Mouse (Mus musculus) midbrain, postnatal 0 days (tissue): ENCODE results near the gene 3110070M22Rik. TPM values are rescaled to one million over a fixed set of nuclear protein-coding genes. Genes with fewer than 3 reads are reported as not detected.

ENCODE experiments used
- ATAC-seq: fragments of 200-750 bp; cut with Nextera tagmentation; 2 replicates; pipeline ENCODE4 v1.8.0; 2017; ENCODE audit warnings: moderate number of reproducible peaks, mild to moderate bottlenecking, moderate TSS enrichment, moderate library complexity; ENCODE audit not compliant: low FRiP score
- DNase-seq: peaks from one replicate; pipeline ENCODE4 v3.0.0-alpha.2; 2015; ENCODE audit warnings: low spot score
- H3K27ac ChIP-seq: fragments of 300-500 bp; sonication (generic); 2 replicates; pipeline ENCODE4 v1.5.1; 2014; ENCODE audit warnings: low read depth, mild to moderate bottlenecking, low read length, mixed read lengths
- H3K27me3 ChIP-seq: fragments of 300-500 bp; sonication (generic); 2 replicates; pipeline ENCODE4 v1.6.1; 2014; ENCODE audit warnings: low read length, control low read depth, mixed read lengths; ENCODE audit not compliant: insufficient read depth
- H3K36me3 ChIP-seq: fragments of 300-500 bp; sonication (generic); 2 replicates; pipeline ENCODE4 v1.6.1; 2014; ENCODE audit warnings: low read length, control low read depth, mixed read lengths; ENCODE audit not compliant: insufficient read depth
- H3K4me1 ChIP-seq: fragments of 300-500 bp; sonication (generic); 2 replicates; pipeline ENCODE4 v1.6.1; 2014; ENCODE audit warnings: mild to moderate bottlenecking, control low read depth, antibody characterized with exemption, low read length, mixed read lengths; ENCODE audit not compliant: insufficient read depth
- H3K4me2 ChIP-seq: fragments of 300-500 bp; sonication (generic); 2 replicates; pipeline ENCODE4 v1.6.1; 2014; ENCODE audit warnings: low read depth, mild to moderate bottlenecking, low read length, mixed read lengths; ENCODE audit not compliant: poor library complexity, severe bottlenecking
- H3K4me3 ChIP-seq: fragments of 300-500 bp; sonication (generic); 2 replicates; pipeline ENCODE4 v1.5.1; 2014; ENCODE audit warnings: low read depth, mild to moderate bottlenecking, low read length, moderate library complexity
- H3K9ac ChIP-seq: fragments of 300-500 bp; sonication (generic); replicated peaks from 2 replicates; pipeline ENCODE4 v1.6.1; 2014; ENCODE audit warnings: mild to moderate bottlenecking, low read length, moderate library complexity, mixed read lengths; ENCODE audit not compliant: poor library complexity, severe bottlenecking
- H3K9me3 ChIP-seq: fragments of 300-500 bp; sonication (generic); 2 replicates; pipeline ENCODE4 v1.6.1; 2016; ENCODE audit warnings: low read length, control low read depth
- CTCF ChIP-seq: IDR thresholded peaks from 2 replicates; pipeline ENCODE4 v1.5.1; 2016; ENCODE audit warnings: antibody characterized with exemption, mild to moderate bottlenecking
- WGBS: fragments of 180-500 bp; shearing (Covaris S2); extraction: QIAGEN DNeasy Blood & Tissue Kit; methylation state at CpG from one replicate; pipeline ENCODE4 v1.1.7; 2014; 5-methylcytosine and 5-hydroxymethylcytosine counted together
- polyA plus RNA-seq: library from polyadenylated mRNA; unstranded; fragments of >200 nt; fragmentation: Nextera tagmentation; extraction: Ambion mirVana; gene quantifications from 2 replicates; pipeline ENCODE4 v1.2.1, GENCODE M21; 2015
- total RNA-seq: library from RNA; depleted of rRNA; stranded (reverse); fragments of >200 nt; gene quantifications from 2 replicates; pipeline ENCODE4 v1.2.3, GENCODE M21; 2014

3110070M22Rik gene
- total and polyA plus RNA-seq, 2 experiments from 2014 or later = 0.83 to 11.8 TPM

DNA sequence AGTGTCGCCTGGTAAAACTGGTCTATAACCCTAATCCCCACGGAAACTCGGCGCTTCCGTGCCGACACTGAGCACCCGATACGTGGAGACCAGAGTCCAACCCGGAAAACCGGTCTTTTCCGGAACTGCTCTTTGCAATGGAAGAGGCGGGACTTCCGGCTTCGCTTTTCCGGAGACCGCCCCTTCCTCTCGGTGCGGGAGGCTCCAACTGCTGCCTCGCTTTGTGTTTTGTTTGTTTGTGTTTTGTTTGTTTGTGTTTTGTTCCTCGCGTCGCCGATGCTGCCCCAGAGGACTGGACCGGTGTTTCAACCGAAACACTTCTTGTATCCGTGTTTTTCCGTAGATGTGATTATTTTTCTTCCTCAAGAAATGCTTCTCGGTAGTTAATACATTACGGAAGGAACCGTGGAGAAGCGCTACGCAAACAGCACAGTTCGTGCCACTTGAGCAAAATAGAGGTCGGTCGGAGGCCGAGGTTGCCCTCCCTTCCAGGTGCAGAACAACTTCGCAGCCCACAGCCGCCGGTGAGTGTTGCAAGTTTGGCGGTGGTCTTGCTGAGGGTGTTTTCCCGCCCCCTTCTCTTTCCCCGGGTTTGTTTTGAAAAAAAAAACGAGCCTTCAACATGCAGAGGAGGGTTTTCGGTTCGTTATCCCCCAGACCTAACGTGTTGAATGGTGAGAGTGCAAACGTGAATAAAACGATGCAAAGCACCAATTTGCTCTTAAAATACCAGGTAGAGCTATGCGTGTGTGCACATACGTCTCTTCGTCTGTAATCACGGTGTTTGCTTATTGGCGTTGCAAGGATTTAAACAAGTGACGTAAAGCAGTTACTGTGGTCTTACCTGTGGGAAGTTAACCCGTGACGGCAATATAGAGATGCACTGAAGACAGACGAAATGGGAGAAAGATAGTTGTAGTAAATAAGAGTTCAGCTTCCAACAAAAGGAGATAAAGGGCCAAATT, 25.3 kb downstream of the 3110070M22Rik start, which contains the start of gene 4833420G17Rik:
TSS of gene 4833420G17Rik (plus strand) at position 173 of the 965 bp plus-strand sequence.
- under 1% methylated on average over 57 of the region's 57 CpGs for WGBS
- Histone ChIP-seq H3K4me2 (peak within 1 kb of the TSS; percentile 66), H3K4me3 (peak within 1 kb of the TSS; percentile 69), H3K9ac (peak within 1 kb of the TSS; percentile 72), H3K27me3 (no peaks in the 10 kb centered on the region), H3K36me3 (peaks cover 25% of the 10 kb centered on the region), H3K9me3 (no peaks in the 10 kb centered on the region), H3K4me1 (peaks cover 4% of the 10 kb centered on the region; the same call in 1 of the 2 replicates), H3K27ac (peak within 1 kb of the TSS; percentile 87)
- peak; percentile 96 for DNase-seq
- no peak for TF ChIP-seq CTCF
- peak; percentile 97 for ATAC-seq

DNA sequence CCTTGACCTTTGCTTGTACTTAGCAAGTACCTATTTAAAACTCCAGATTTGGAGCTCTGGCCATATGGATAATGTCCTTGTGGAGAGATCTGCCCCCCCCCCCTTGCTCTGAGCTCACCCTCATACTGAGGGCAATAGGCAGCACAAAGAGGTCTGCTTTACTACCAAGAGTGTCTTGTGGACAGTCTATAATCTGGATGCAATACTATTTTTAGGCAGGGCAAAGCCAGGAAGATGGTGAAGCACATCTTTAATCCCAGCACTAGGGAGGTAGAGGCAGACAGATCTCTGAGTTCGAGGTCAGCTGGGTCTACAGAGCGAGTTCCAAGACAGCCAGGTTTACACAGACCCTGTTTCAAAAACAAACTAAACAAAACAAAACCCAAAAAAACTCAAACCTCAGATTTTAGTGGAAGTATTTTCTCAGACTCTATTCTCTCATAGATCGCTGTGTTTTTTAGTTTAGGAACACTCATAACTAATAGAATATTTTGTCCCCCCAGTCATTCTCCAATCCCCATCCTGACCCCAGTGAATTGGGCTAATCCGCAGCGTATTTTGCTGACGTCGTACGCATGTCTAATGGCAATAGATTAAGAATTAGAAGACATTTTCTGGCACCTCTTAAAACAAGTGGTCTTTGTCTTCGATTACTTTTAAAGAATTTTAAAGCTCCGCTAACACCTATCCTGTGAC, 26.1 kb downstream of the 3110070M22Rik start:
- ATAC-seq (peak; percentile 76), DNase-seq (no peak)

DNA sequence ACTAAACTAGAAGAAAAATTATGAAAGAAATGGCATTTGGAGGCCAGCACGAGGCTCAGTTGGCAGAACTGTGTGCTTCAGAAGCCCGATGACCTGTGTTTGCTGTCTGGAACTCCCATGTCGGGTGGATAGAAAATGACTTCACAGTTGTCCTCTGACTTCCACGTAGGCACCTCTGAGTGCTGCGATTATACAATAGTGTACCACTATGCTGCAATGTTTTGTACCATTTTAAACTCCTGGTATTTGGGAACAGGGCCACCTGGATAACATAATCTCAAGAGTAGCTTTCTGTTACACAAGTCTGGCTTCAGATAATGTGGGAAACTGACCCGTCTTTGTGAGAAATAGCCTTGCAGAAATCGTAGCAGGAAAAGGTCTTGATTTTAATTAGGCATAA, 31.8 kb downstream of the 3110070M22Rik start:
- no peak for DNase-seq
- no peak for ATAC-seq
- no peak for TF ChIP-seq CTCF
- no peaks in the 10 kb centered on the region for H3K27me3 ChIP-seq
- H3K4me2 ChIP-seq = no peak overlapping the region
- H3K4me3 ChIP-seq = no peak overlapping the region
- no peak overlapping the region for H3K27ac ChIP-seq
- peaks cover 17% of the 10 kb centered on the region; the same call in 1 of the 2 replicates for H3K36me3 ChIP-seq
- 94% methylated on average over 7 of the region's 7 CpGs for WGBS
- no peaks in the 10 kb centered on the region for H3K9me3 ChIP-seq
- no peak overlapping the region for H3K9ac ChIP-seq
- no peaks in the 10 kb centered on the region for H3K4me1 ChIP-seq

More for the DNA sequence above, 26.1 kb downstream of the 3110070M22Rik start:
- Histone ChIP-seq H3K4me2 (peak overlapping the region; percentile 66), H3K27ac (peak overlapping the region; percentile 87), H3K9ac (peak overlapping the region; percentile 72), H3K9me3 (no peaks in the 10 kb centered on the region), H3K4me3 (peak overlapping the region; percentile 69), H3K36me3 (peaks cover 18% of the 10 kb centered on the region), H3K27me3 (no peaks in the 10 kb centered on the region), H3K4me1 (peaks cover 4% of the 10 kb centered on the region; the same call in 1 of the 2 replicates)
- WGBS = 6% methylated on average over 10 of the region's 10 CpGs
- no peak for TF ChIP-seq CTCF

DNA sequence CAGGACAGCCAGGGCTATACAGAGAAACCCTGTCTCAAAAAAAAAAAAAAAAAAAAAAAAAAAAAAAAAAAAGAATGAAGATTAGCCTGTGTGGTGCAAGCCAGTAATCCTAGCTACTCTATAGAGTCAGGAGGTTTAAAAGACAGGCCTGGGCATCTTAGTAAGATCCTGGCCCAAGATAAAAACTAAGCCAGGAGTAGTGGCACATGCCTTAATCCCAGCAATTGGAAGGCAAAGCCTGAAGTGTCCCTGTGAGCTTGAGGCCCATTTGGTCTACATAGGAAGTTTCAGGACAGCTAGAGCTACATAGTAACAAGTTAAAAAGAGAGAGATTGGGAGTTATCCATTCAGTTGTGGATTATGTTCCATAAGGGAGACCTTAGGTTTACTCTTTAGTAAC, 33.1 kb downstream of the 3110070M22Rik start:
- Histone ChIP-seq H3K27me3 (no peaks in the 10 kb centered on the region), H3K4me2 (no peak overlapping the region), H3K36me3 (peaks cover 25% of the 10 kb centered on the region), H3K4me1 (no peaks in the 10 kb centered on the region), H3K4me3 (no peak overlapping the region), H3K9ac (no peak overlapping the region), H3K9me3 (no peaks in the 10 kb centered on the region), H3K27ac (no peak overlapping the region)
- DNase-seq (no peak), ATAC-seq (no peak)
- no peak for TF ChIP-seq CTCF

DNA sequence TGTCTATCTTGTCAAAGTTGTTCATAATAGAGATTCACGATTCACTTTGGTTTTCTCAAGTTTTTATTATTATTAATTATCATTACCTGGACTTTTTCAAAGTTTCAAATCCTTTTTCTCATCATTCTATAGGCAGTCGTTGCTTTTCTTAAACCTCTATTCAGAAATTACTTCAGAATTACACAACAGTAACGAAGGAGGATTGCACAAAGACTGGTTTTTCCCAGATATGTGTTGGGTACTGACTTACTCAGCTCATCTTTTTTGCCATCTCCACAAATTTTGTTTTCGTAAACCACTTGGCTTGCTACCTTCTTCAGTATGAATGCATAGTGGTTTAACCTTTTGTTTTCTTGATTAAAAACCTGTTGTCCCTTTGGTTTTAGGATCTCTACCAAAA, 34.6 kb downstream of the 3110070M22Rik start:
- H3K27ac ChIP-seq = no peak overlapping the region
- 95% methylated on average over 4 of the region's 4 CpGs for WGBS

More for the DNA sequence above, 34.6 kb downstream of the 3110070M22Rik start:
- TF ChIP-seq CTCF = no peak
- DNase-seq (no peak), ATAC-seq (no peak)
- no peak overlapping the region for H3K4me2 ChIP-seq
- no peaks in the 10 kb centered on the region for H3K9me3 ChIP-seq
- H3K27me3 ChIP-seq = no peaks in the 10 kb centered on the region
- H3K4me1 ChIP-seq = no peaks in the 10 kb centered on the region
- no peak overlapping the region for H3K9ac ChIP-seq
- peaks cover 21% of the 10 kb centered on the region for H3K36me3 ChIP-seq
- H3K4me3 ChIP-seq = no peak overlapping the region
